9 mouse cellular contexts compared by ENCODE assay signal in the genomic region with DNA sequence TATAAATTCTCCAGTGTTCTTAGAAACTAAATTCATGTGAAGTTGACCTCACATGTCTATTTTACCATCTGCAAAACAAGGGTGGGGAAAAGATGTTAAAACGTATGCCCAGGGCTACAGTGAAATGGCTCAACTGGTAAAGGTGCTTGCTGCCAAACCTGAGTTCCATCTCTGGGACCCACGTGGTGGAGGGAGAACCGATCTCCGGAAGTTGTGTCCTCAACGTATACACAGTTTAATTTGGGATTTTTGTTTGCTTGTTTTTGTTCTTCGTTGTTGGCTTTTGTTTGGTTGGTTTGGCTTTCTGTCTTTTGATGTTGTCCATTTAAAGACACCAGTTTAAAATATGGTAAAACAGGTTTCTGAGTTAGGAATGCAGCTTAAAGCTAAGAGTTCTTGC. TPM values are rescaled to one million over a fixed set of nuclear protein-coding genes. Genes with fewer than 3 reads are reported as not detected.
DNase-seq lines count a peak whose midpoint lies in the region; ATAC-seq and TF ChIP-seq lines count a peak whose summit lies in the region.
"Had no signal": no experiment of that assay in that cellular context is flagged by ENCODE, and none has a peak within 500 bp of the region (broad histone marks: within the 10 kb centered on the region; RNA-seq: fewer than 3 reads in every experiment).

No protein-coding gene starts in this region.

- peaks cover 30% of the 10 kb centered on the region for H3K36me3 ChIP-seq in intestine, embryonic 14.5 days (ENCODE audit: control insufficient read depth, insufficient read depth, low read length)

- H3K27ac ChIP-seq in layer of hippocampus, adult 2 months, result 0 out of 2 replicates have a peak overlapping the region, but pooled peaks have one; percentile 98
- no peak overlapping the region for H3K27ac ChIP-seq in cortical plate, adult 2 months (ENCODE audit: insufficient read depth, low read length)
- no peak overlapping the region for H3K27ac ChIP-seq in intestine, embryonic 14.5 days (ENCODE audit: low read depth)

- H3K9me3 ChIP-seq in intestine, embryonic 14.5 days (ENCODE audit: control insufficient read depth, low read length), result no peaks in the 10 kb centered on the region

- no peaks in the 10 kb centered on the region for H3K27me3 ChIP-seq in intestine, embryonic 14.5 days (replicated peaks; ENCODE audit: control insufficient read depth, insufficient read depth, low read length)

- TF ChIP-seq POLR2A in cortical plate, adult 2 months (IDR thresholded peaks at IDR 0.05; ENCODE audit: extremely low read depth, insufficient read depth, low read length), result no peak

- peak overlapping the region; percentile 94 for H3K4me2 ChIP-seq in intestine, embryonic 14.5 days (ENCODE audit: low read length)

- WGBS in intestine, embryonic 14.5 days, result 46% methylated on average over 6 of the region's 6 CpGs

- H3K4me1 ChIP-seq in cortical plate, adult 2 months (ENCODE audit: control insufficient read depth, insufficient read depth, low read length), result peaks cover 2% of the 10 kb centered on the region
- peaks cover 19% of the 10 kb centered on the region for H3K4me1 ChIP-seq in intestine, embryonic 14.5 days (replicated peaks; ENCODE audit: control insufficient read depth, insufficient read depth, low read length)

- DNase-seq in layer of hippocampus, adult 2 months (ENCODE audit: low spot score in 2 of 2), result no peak
- DNase-seq in layer of hippocampus, postnatal 25 days (ENCODE audit: extremely low spot score in 1 of 2, low spot score in 1 of 2), result no peak
- DNase-seq in intestine, embryonic 14.5 days (ENCODE audit: low spot score), result no peak
- peak; percentile 12 for DNase-seq in naive thymus-derived CD4-positive, alpha-beta T cell, adult 2 months (ENCODE audit: low read depth)
- DNase-seq in urinary bladder, postnatal 36 days (ENCODE audit: low spot score in 2 of 2), result no peak
- no peak for DNase-seq in adipocyte (ENCODE audit: low spot score)
- DNase-seq in T-cell, adult 2 months (ENCODE audit: low spot score), result no peak

- TF ChIP-seq CTCF in layer of hippocampus, adult 2 months (conservative IDR thresholded peaks at IDR 0.05), result no peak
- TF ChIP-seq CTCF in cortical plate, adult 2 months (IDR thresholded peaks at IDR 0.05; ENCODE audit: extremely low read depth, insufficient read depth, low read length), result no peak

- peak overlapping the region; percentile 89 for H3K4me3 ChIP-seq in layer of hippocampus, adult 2 months
- H3K4me3 ChIP-seq in cortical plate, adult 2 months (ENCODE audit: insufficient read depth, low read length), result peak overlapping the region; percentile 91
- H3K4me3 ChIP-seq in intestine, embryonic 14.5 days (ENCODE audit: low read depth, low read length), result peak overlapping the region; percentile 99

- ATAC-seq in intestine, embryonic 14.5 days (replicated peaks; ENCODE audit: low FRiP score, low TSS enrichment, low read depth), result no peak

- peak overlapping the region; percentile 92 for H3K9ac ChIP-seq in intestine, embryonic 14.5 days (ENCODE audit: low read length)

RNA-seq across cellular contexts. Expression of a gene that starts 0.9 kb away (rescaled TPM):
- total RNA-seq in layer of hippocampus, adult 2 months (2021), result 10 to 100 TPM; 35.0 to 36.1 TPM
- 10 to 100 TPM; 38.8 to 39.9 TPM for total RNA-seq in layer of hippocampus, postnatal 25 days (2021)
- 30.1 TPM in 2 replicates for polyA plus RNA-seq in cortical plate, adult 2 months (2012; rRNA removed)
- 48.7 and 52.9 TPM in 2 replicates for polyA plus RNA-seq in intestine, embryonic 14.5 days (2014; fragmentation: Nextera tagmentation; extraction: Ambion mirVana)

RNA-seq across cellular contexts. Expression of a gene that starts 0.9 kb away (rescaled TPM):
- total RNA-seq in layer of hippocampus, adult 2 months (2021), result 10 to 100 TPM; 14.0 to 14.2 TPM
- total RNA-seq in layer of hippocampus, postnatal 25 days (2021), result 10 to 100 TPM; 12.2 to 18.4 TPM
- polyA plus RNA-seq in cortical plate, adult 2 months (2012; rRNA removed), result 16.7 and 17.1 TPM in 2 replicates
- polyA plus RNA-seq in intestine, embryonic 14.5 days (2014; fragmentation: Nextera tagmentation; extraction: Ambion mirVana), result 18.8 and 20.9 TPM in 2 replicates

RNA-seq across cellular contexts. Expression of a gene that starts 44.5 kb away (rescaled TPM):
- total RNA-seq in layer of hippocampus, adult 2 months (2021), result 100 to 1,000 TPM; 280 to 297 TPM
- 100 to 1,000 TPM; 303 to 347 TPM for total RNA-seq in layer of hippocampus, postnatal 25 days (2021)
- 392 and 402 TPM in 2 replicates for polyA plus RNA-seq in cortical plate, adult 2 months (2012; rRNA removed)
- 2,451 TPM in 2 replicates for polyA plus RNA-seq in intestine, embryonic 14.5 days (2014; fragmentation: Nextera tagmentation; extraction: Ambion mirVana)

RNA-seq across cellular contexts. Expression of a gene that starts 45.2 kb away (rescaled TPM):
- not detected for total RNA-seq in layer of hippocampus, adult 2 months (2021)
- not detected for total RNA-seq in layer of hippocampus, postnatal 25 days (2021)
- not detected in 2 replicates for polyA plus RNA-seq in cortical plate, adult 2 months (2012; rRNA removed)
- 0.45 and 1.1 TPM in 2 replicates for polyA plus RNA-seq in intestine, embryonic 14.5 days (2014; fragmentation: Nextera tagmentation; extraction: Ambion mirVana)
- polyA plus RNA-seq: brain, embryonic 14.5 days had no signal

RNA-seq across cellular contexts. Expression of a gene that starts 54.0 kb away (rescaled TPM):
- total RNA-seq in layer of hippocampus, adult 2 months (2021), result not detected
- total RNA-seq in layer of hippocampus, postnatal 25 days (2021), result not detected
- polyA plus RNA-seq in cortical plate, adult 2 months (2012; rRNA removed), result 0.04 TPM in 1 of 2 replicates, not detected in the other
- polyA plus RNA-seq in intestine, embryonic 14.5 days (2014; fragmentation: Nextera tagmentation; extraction: Ambion mirVana), result 1.4 and 2.0 TPM in 2 replicates
